Mouse (Mus musculus): ENCODE results near the gene Kdelr3. TPM values are rescaled to one million over a fixed set of nuclear protein-coding genes. Genes with fewer than 3 reads are reported as not detected.

Kdelr3 gene
- polyA plus RNA-seq, 1 experiment: 3.4 TPM

GRCm38 (mm10) chr15:79533796-79534195, 17.6 kb downstream of the Kdelr3 start:
- Histone ChIP-seq H3K27me3 (ENCODE audit: control insufficient read depth, insufficient read depth, low read length) (no peaks in the 10 kb centered on the region), H3K27ac (ENCODE audit: control insufficient read depth, insufficient read depth, low read length) (no peak overlapping the region), H3K4me3 (ENCODE audit: control insufficient read depth, insufficient read depth, low read length) (no peak overlapping the region), H3K36me3 (ENCODE audit: control insufficient read depth, insufficient read depth, low read length) (peaks cover 100% of the 10 kb centered on the region), H3K4me1 (replicated peaks; ENCODE audit: control insufficient read depth, insufficient read depth, low read length) (no peaks in the 10 kb centered on the region)
- 95% methylated on average over 3 of the region's 3 CpGs for WGBS
- TF ChIP-seq POLR2A (IDR thresholded peaks at IDR 0.05; ENCODE audit: control insufficient read depth, extremely low read depth, insufficient read depth, low read length, poor library complexity): no peak
- no peak for TF ChIP-seq CTCF (IDR thresholded peaks at IDR 0.05; ENCODE audit: borderline replicate concordance, control insufficient read depth, extremely low read depth, insufficient read depth, low read length, poor library complexity)
- DNase-seq: no peak

- no peak for TF ChIP-seq CTCF (IDR thresholded peaks at IDR 0.05; ENCODE audit: borderline replicate concordance, control insufficient read depth, extremely low read depth, insufficient read depth, low read length, poor library complexity)
- no peak for TF ChIP-seq POLR2A (IDR thresholded peaks at IDR 0.05; ENCODE audit: control insufficient read depth, extremely low read depth, insufficient read depth, low read length, poor library complexity)
- Histone ChIP-seq H3K36me3 (ENCODE audit: control insufficient read depth, insufficient read depth, low read length) (peaks cover 52% of the 10 kb centered on the region), H3K4me3 (ENCODE audit: control insufficient read depth, insufficient read depth, low read length) (no peak overlapping the region), H3K27ac (ENCODE audit: control insufficient read depth, insufficient read depth, low read length) (no peak overlapping the region), H3K27me3 (ENCODE audit: control insufficient read depth, insufficient read depth, low read length) (no peaks in the 10 kb centered on the region), H3K4me1 (replicated peaks; ENCODE audit: control insufficient read depth, insufficient read depth, low read length) (peaks cover 8% of the 10 kb centered on the region)
- no peak for DNase-seq
- WGBS: 97% methylated on average over 3 of the region's 3 CpGs
Observed at GRCm38 (mm10) chr15:79543968-79544367, 27.8 kb downstream of the Kdelr3 start.

DNA sequence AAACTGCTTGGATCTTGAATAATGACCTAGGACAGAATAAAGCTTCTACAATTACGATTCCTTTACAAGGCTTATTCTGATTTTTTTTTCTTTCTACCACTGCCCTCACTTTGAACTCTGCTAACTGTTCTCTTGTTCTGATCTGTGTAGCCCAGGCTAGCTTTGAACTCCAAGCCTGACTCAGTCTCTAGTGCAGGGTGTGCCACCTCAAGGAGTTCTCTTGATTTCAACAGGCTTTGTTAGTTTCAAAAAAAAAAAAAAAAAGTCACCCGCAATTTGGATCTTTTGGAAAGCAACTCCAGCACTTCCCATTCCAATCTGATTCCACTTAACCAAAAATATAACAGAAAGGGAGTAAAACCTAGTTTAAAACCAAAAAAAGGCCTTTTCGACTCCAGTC, 29.3 kb downstream of the Kdelr3 start:
- Histone ChIP-seq H3K36me3 (ENCODE audit: control insufficient read depth, insufficient read depth, low read length) (peaks cover 37% of the 10 kb centered on the region), H3K4me1 (replicated peaks; ENCODE audit: control insufficient read depth, insufficient read depth, low read length) (peaks cover 8% of the 10 kb centered on the region), H3K27me3 (ENCODE audit: control insufficient read depth, insufficient read depth, low read length) (no peaks in the 10 kb centered on the region), H3K27ac (ENCODE audit: control insufficient read depth, insufficient read depth, low read length) (no peak overlapping the region), H3K4me3 (ENCODE audit: control insufficient read depth, insufficient read depth, low read length) (peak overlapping the region; percentile 66)
- WGBS: 0% methylated on average over 3 of the region's 3 CpGs
- no peak for DNase-seq
- TF ChIP-seq POLR2A (IDR thresholded peaks at IDR 0.05; ENCODE audit: control insufficient read depth, extremely low read depth, insufficient read depth, low read length, poor library complexity) (no peak), CTCF (IDR thresholded peaks at IDR 0.05; ENCODE audit: borderline replicate concordance, control insufficient read depth, extremely low read depth, insufficient read depth, low read length, poor library complexity) (no peak)

DNA sequence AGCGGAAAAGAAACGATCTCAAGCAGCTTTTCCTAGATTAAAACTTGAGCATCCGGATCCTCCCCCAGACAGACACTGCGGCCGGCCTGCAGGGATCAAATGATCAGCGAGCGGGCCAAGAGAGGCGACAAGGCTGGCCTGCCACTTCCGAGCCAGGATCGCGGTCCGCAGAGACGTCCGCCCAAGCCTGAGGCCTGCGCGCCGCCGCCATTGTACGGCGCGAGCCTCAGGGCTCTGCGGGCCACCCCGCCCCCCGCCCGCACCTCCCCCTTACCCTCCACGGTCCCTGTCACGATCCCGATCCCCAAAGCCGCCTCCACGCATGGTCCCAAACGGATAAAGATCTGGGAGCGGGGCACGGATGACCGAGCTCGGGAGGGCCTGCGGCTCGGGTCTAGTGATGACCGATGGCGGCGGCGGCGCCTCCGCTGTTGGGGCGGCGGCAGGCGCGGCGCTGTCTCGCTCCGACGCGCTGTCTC, 29.7 kb downstream of the Kdelr3 start:
- peaks cover 32% of the 10 kb centered on the region for H3K36me3 ChIP-seq (ENCODE audit: control insufficient read depth, insufficient read depth, low read length)
- WGBS: under 1% methylated on average over 52 of the region's 52 CpGs

DNA sequence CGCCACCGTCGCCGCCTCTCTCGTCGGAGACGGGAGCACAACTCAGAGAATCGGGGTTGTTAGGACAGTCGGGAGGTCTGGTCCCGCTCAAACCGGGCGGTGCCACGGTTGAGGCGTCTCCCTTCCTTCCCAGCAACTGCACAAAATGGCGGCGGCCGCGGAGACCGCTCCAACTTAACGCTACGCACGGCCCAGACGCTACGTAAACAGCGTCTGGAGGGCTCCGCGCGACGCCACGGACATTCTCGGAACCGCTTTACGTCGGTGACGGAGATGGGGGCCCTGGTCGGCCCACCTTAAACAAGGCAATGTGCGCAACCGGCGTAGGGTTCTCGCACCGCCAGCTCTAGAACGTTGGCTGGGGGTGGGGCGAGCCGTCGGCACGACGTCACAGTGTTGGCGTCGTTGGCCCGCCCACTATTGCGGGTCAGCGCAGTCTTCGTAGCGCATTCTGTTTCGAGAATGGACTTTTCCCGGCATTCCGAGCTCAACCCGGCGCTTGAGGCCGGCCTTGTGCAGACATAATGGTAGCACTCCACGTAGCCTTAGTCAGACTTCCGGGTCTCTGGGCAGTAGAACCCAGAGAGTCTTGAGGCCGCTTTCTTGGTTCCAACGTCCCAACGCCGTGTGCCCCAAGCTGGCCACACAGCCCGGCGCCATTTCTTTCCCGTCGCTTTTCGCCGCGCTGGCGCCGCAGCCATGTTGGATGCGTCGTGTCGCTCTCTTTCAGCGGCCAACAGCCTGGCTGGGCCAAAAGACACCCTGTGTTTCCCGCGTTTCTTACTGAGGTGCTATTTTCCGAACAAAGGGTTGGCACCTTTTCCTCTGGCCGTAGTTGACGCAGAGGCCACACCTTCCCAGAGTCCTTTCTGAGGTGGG, 30.4 kb downstream of the Kdelr3 start, which contains the start of gene Ddx17:
Gene Ddx17, minus strand, starts transcription at position 332 of the 879 bp plus-strand sequence.
- H3K4me1 ChIP-seq (replicated peaks; ENCODE audit: control insufficient read depth, insufficient read depth, low read length): peaks cover 8% of the 10 kb centered on the region
- peak within 1 kb of the TSS; percentile 66 for H3K4me3 ChIP-seq (ENCODE audit: control insufficient read depth, insufficient read depth, low read length)
- TF ChIP-seq CTCF (IDR thresholded peaks at IDR 0.05; ENCODE audit: borderline replicate concordance, control insufficient read depth, extremely low read depth, insufficient read depth, low read length, poor library complexity) (peak; percentile 45; the same call in 1 of the 2 replicates), POLR2A (IDR thresholded peaks at IDR 0.05; ENCODE audit: control insufficient read depth, extremely low read depth, insufficient read depth, low read length, poor library complexity) (peak; percentile 71)
- 4% methylated on average over 84 of the region's 84 CpGs for WGBS
- no peaks in the 10 kb centered on the region for H3K27me3 ChIP-seq (ENCODE audit: control insufficient read depth, insufficient read depth, low read length)
- peak; percentile 95 for DNase-seq
- H3K36me3 ChIP-seq (ENCODE audit: control insufficient read depth, insufficient read depth, low read length): peaks cover 25% of the 10 kb centered on the region
- H3K27ac ChIP-seq (ENCODE audit: control insufficient read depth, insufficient read depth, low read length): peak within 1 kb of the TSS; percentile 58

More for the DNA sequence above, 29.7 kb downstream of the Kdelr3 start:
- TF ChIP-seq POLR2A (IDR thresholded peaks at IDR 0.05; ENCODE audit: control insufficient read depth, extremely low read depth, insufficient read depth, low read length, poor library complexity) (no peak), CTCF (IDR thresholded peaks at IDR 0.05; ENCODE audit: borderline replicate concordance, control insufficient read depth, extremely low read depth, insufficient read depth, low read length, poor library complexity) (no peak)
- H3K4me3 ChIP-seq (ENCODE audit: control insufficient read depth, insufficient read depth, low read length): peak overlapping the region; percentile 66
- peaks cover 8% of the 10 kb centered on the region for H3K4me1 ChIP-seq (replicated peaks; ENCODE audit: control insufficient read depth, insufficient read depth, low read length)
- no peak for DNase-seq
- H3K27ac ChIP-seq (ENCODE audit: control insufficient read depth, insufficient read depth, low read length): peak overlapping the region; percentile 45
- H3K27me3 ChIP-seq (ENCODE audit: control insufficient read depth, insufficient read depth, low read length): no peaks in the 10 kb centered on the region

GRCm38 (mm10) chr15:79547289-79547820, 31.1 kb downstream of the Kdelr3 start:
- Histone ChIP-seq H3K4me3 (ENCODE audit: control insufficient read depth, insufficient read depth, low read length) (peak overlapping the region; percentile 59), H3K4me1 (replicated peaks; ENCODE audit: control insufficient read depth, insufficient read depth, low read length) (peaks cover 10% of the 10 kb centered on the region), H3K27me3 (ENCODE audit: control insufficient read depth, insufficient read depth, low read length) (no peaks in the 10 kb centered on the region), H3K36me3 (ENCODE audit: control insufficient read depth, insufficient read depth, low read length) (peaks cover 19% of the 10 kb centered on the region), H3K27ac (ENCODE audit: control insufficient read depth, insufficient read depth, low read length) (peak overlapping the region; percentile 58; the same call in 1 of the 2 replicates)
- no peak for DNase-seq
- 90% methylated on average over 17 of the region's 17 CpGs for WGBS
- no peak for TF ChIP-seq CTCF (IDR thresholded peaks at IDR 0.05; ENCODE audit: borderline replicate concordance, control insufficient read depth, extremely low read depth, insufficient read depth, low read length, poor library complexity)

Data from thymus, adult 2 months (tissue).